Mouse (Mus musculus) CH12.LX (cell line): ENCODE results near the gene Abcb1b. TPM values are rescaled to one million over a fixed set of nuclear protein-coding genes. Genes with fewer than 3 reads are reported as not detected.

Source experiments
- DNase-seq: peaks from one replicate; pipeline ENCODE4 v3.0.0-alpha.2; 2013; ENCODE audit errors: extremely low read depth
- H3K27ac ChIP-seq: 2 replicates; pipeline ENCODE4 v1.5.1; 2012; ENCODE audit warnings: low read depth, mild to moderate bottlenecking, control low read depth, moderate library complexity; ENCODE audit not compliant: insufficient read depth
- H3K27me3 ChIP-seq: replicated peaks from 2 replicates; pipeline ENCODE3; 2012; ENCODE audit warnings: inconsistent platforms
- H3K36me3 ChIP-seq, 2 experiments: replicated peaks in 1 of 2; 2 replicates each; pipeline versions ENCODE3 to v1.6.1; 2012; ENCODE audit warnings: inconsistent platforms in 1 of 2, low read length in 1 of 2, mild to moderate bottlenecking in 1 of 2, mixed read lengths in 1 of 2, moderate library complexity in 1 of 2; ENCODE audit not compliant: control insufficient read depth in 1 of 2, insufficient read depth in 1 of 2
- H3K4me1 ChIP-seq, 2 experiments: 2 replicates each; pipeline ENCODE4 v1.6.1; 2012; ENCODE audit warnings: inconsistent platforms in 1 of 2, moderate library complexity in 1 of 2; ENCODE audit not compliant: insufficient read depth in 2 of 2, control insufficient read depth in 1 of 2
- H3K4me2 ChIP-seq: 2 replicates; pipeline ENCODE4 v1.6.1; 2012; ENCODE audit warnings: low read depth, mild to moderate bottlenecking, control low read depth; ENCODE audit not compliant: poor library complexity, insufficient read depth, severe bottlenecking
- H3K4me3 ChIP-seq, 3 experiments: fragments of 150-350 bp in 1 of 3; sonication (generic) in 1 of 3; replicated peaks in 1 of 3; 2 replicates each; pipeline versions ENCODE3 to v1.5.1; 2011 to 2012; ENCODE audit warnings: low read depth in 2 of 3, low read length in 2 of 3, mild to moderate bottlenecking in 2 of 3, moderate library complexity in 2 of 3, control low read depth in 1 of 3, improper control_type of control experiment in 1 of 3, inconsistent platforms in 1 of 3, mixed read lengths in 1 of 3; ENCODE audit not compliant: poor library complexity in 1 of 3
- H3K79me2 ChIP-seq: replicated peaks from 2 replicates; pipeline ENCODE4 v1.6.1; 2012; ENCODE audit warnings: mild to moderate bottlenecking, moderate library complexity; ENCODE audit not compliant: control insufficient read depth, poor library complexity, insufficient read depth, severe bottlenecking; ENCODE audit errors: extremely low read depth
- H3K9ac ChIP-seq: 2 replicates; pipeline ENCODE4 v1.6.1; 2012; ENCODE audit warnings: low read depth, mild to moderate bottlenecking, control low read depth, moderate library complexity; ENCODE audit not compliant: insufficient read depth
- H3K9me3 ChIP-seq: replicated peaks from 2 replicates; pipeline ENCODE3; 2012; ENCODE audit warnings: low read length, inconsistent platforms, mixed read lengths
- CHD2 ChIP-seq: IDR thresholded peaks from 2 replicates; pipeline ENCODE4 v1.6.1; 2011; ENCODE audit warnings: low read length, improper control_type of control experiment
- CTCF ChIP-seq, 2 experiments: IDR thresholded peaks in 1 of 2; conservative IDR thresholded peaks in 1 of 2; 2 replicates each; pipeline ENCODE4 v1.5.1; 2011 to 2012; ENCODE audit warnings: low read depth in 2 of 2, low read length in 2 of 2, improper control_type of control experiment in 1 of 2, inconsistent platforms in 1 of 2, mild to moderate bottlenecking in 1 of 2, moderate library complexity in 1 of 2
- E2F4 ChIP-seq: IDR thresholded peaks from 2 replicates; pipeline ENCODE4 v1.6.1; 2011; ENCODE audit warnings: low read depth, low read length, improper control_type of control experiment; ENCODE audit not compliant: insufficient replicate concordance
- ELF1 ChIP-seq: IDR thresholded peaks from 2 replicates; pipeline ENCODE4 v1.6.1; 2014; ENCODE audit warnings: low read depth, mild to moderate bottlenecking, inconsistent platforms, low read length, improper control_type of control experiment
- EP300 ChIP-seq: IDR thresholded peaks from 2 replicates; pipeline ENCODE4 v1.6.1; 2011; ENCODE audit warnings: low read length, improper control_type of control experiment
- ETS1 ChIP-seq: conservative IDR thresholded peaks from 2 replicates; pipeline ENCODE4 v1.6.1; 2012; ENCODE audit warnings: low read depth, mild to moderate bottlenecking, inconsistent platforms, low read length, improper control_type of control experiment, moderate library complexity
- HCFC1 ChIP-seq: IDR thresholded peaks from 2 replicates; pipeline ENCODE4 v1.6.1; 2012; ENCODE audit warnings: low read depth, mild to moderate bottlenecking, inconsistent platforms, low read length, improper control_type of control experiment
- IRF4 ChIP-seq: IDR thresholded peaks from 2 replicates; pipeline ENCODE4 v1.6.1; 2014; ENCODE audit warnings: low read depth, mild to moderate bottlenecking, inconsistent platforms, low read length, improper control_type of control experiment
- JUND ChIP-seq: conservative IDR thresholded peaks from 2 replicates; pipeline ENCODE4 v1.6.1; 2011; ENCODE audit warnings: low read depth, low read length, improper control_type of control experiment
- POLR2AphosphoS2 ChIP-seq: IDR thresholded peaks from 2 replicates; pipeline ENCODE4 v1.6.1; 2011; ENCODE audit warnings: low read depth, low read length, improper control_type of control experiment
- SMC3 ChIP-seq: IDR thresholded peaks from 2 replicates; pipeline ENCODE4 v1.6.1; 2011; ENCODE audit warnings: low read depth, low read length, improper control_type of control experiment
- UBTF ChIP-seq: IDR thresholded peaks from 2 replicates; pipeline ENCODE4 v1.6.1; 2012; ENCODE audit warnings: low read depth, mild to moderate bottlenecking, inconsistent platforms, low read length, improper control_type of control experiment, moderate library complexity
- USF1 ChIP-seq: IDR thresholded peaks from 2 replicates; pipeline ENCODE4 v1.6.1; 2014; ENCODE audit warnings: low read depth, mild to moderate bottlenecking, inconsistent platforms, low read length, improper control_type of control experiment
- USF2 ChIP-seq: conservative IDR thresholded peaks from 2 replicates; pipeline ENCODE4 v1.6.1; 2011; ENCODE audit warnings: low read depth, low read length, improper control_type of control experiment
- ZMIZ1 ChIP-seq: IDR thresholded peaks from 2 replicates; pipeline ENCODE4 v1.6.1; 2012; ENCODE audit warnings: low read depth, mild to moderate bottlenecking, inconsistent platforms, low read length, improper control_type of control experiment
- dilution Hi-C: fragments of 300-500 bp; cut with MboI; formaldehyde crosslinking; loops from 2 replicates; pipeline ENCODE4 v1.14.3; 2020; ENCODE audit warnings: low sequenced_read_pairs; ENCODE audit not compliant: extremely low pct_unique_long_range_greater_than_20kb, extremely low pct_ligation_motif_present
- in situ Hi-C: fragments of 300-500 bp; cut with MboI; formaldehyde crosslinking; loops from 3 replicates; pipeline ENCODE4 v1.14.3; 2019; ENCODE audit warnings: low sequenced_read_pairs, low pct_ligation_motif_present, low pct_unique_long_range_greater_than_20kb, mixed read lengths
- polyA plus RNA-seq: library from polyadenylated mRNA; unstranded; fragments of >175 nt; gene quantifications from 2 replicates; pipeline ENCODE4 v1.2.1, GENCODE M21; 2012; ENCODE audit warnings: low read depth; ENCODE audit not compliant: insufficient read length
- total RNA-seq, 2 experiments: library from RNA; depleted of rRNA; stranded (reverse); fragments of 300-350 nt in 1 of 2; fragments of >200 nt in 1 of 2; gene quantifications; 2 replicates each; pipeline ENCODE4 v1.2.3; 2012 to 2014

Gene Abcb1b
- total and polyA plus RNA-seq, 3 experiments: 1.2 to 14.2 (median 1.8) TPM

- H3K36me3 ChIP-seq: peaks cover 0 to 8% of the 10 kb centered on the region in 2 experiments
- no peaks in the 10 kb centered on the region for H3K9me3 ChIP-seq
- H3K27ac ChIP-seq: no peak overlapping the region
- peak overlapping the region; percentile 21; the same call in 1 of the 2 replicates for H3K4me2 ChIP-seq
- H3K9ac ChIP-seq: no peak overlapping the region
- no peaks in the 10 kb centered on the region for H3K27me3 ChIP-seq
- TF ChIP-seq JUND: no peak
- TF ChIP-seq ETS1: no peak
- TF ChIP-seq ELF1: no peak
- TF ChIP-seq USF2: no peak
- no peak for TF ChIP-seq E2F4
- no peak for TF ChIP-seq ZMIZ1
- TF ChIP-seq UBTF: no peak
- no peaks in the 10 kb centered on the region for H3K79me2 ChIP-seq
- DNase-seq: no peak
- no peak overlapping the region for H3K4me3 ChIP-seq
- in situ Hi-C loops (loop anchor here (25.0 kb wide), 2 partner anchors 152 to 352 kb away; no protein-coding TSS in a partner anchor), dilution Hi-C loops (no loop called here)
- H3K4me1 ChIP-seq: peaks cover 2 to 16% of the 10 kb centered on the region in 2 experiments; a peak in 1 of 4 replicates
Observed at GRCm38 (mm10) chr5:8838661-8839438, 40.9 kb downstream of the Abcb1b start.

- Histone ChIP-seq H3K27ac (no peak overlapping the region), H3K4me3 (no peak overlapping the region), H3K36me3 (peaks cover 0 to 2% of the 10 kb centered on the region in 2 experiments), H3K9ac (no peak overlapping the region), H3K79me2 (no peaks in the 10 kb centered on the region), H3K4me2 (no peak overlapping the region)
- in situ Hi-C loops: loop anchor here (25.0 kb wide), 2 partner anchors 152 to 352 kb away; no protein-coding TSS in a partner anchor
- TF ChIP-seq SMC3: no peak
- no peak for TF ChIP-seq ZMIZ1
- no peak for TF ChIP-seq HCFC1
- no peak for TF ChIP-seq EP300
- no peak for TF ChIP-seq CHD2
- TF ChIP-seq CTCF (conservative IDR thresholded peaks at IDR 0.05 in 1 of 2, IDR thresholded peaks at IDR 0.05 in 1 of 2; ENCODE audit: low read depth in 2 of 2, low read length in 2 of 2): no peak
- TF ChIP-seq POLR2AphosphoS2: no peak
- no peak for TF ChIP-seq USF1
- no peak for TF ChIP-seq IRF4
- TF ChIP-seq, all 38 proteins: peak for 0
- Histone ChIP-seq H3K4me1 (peaks cover 2 to 16% of the 10 kb centered on the region in 2 experiments; a peak in 1 of 4 replicates), H3K9me3 (no peaks in the 10 kb centered on the region), H3K27me3 (no peaks in the 10 kb centered on the region)
- DNase-seq: no peak
- dilution Hi-C loops: no loop called here
Observed at GRCm38 (mm10) chr5:8839651-8840050, 41.7 kb downstream of the Abcb1b start.
